Mouse (Mus musculus): ENCODE results near the gene Akr1a1. TPM values are rescaled to one million over a fixed set of nuclear protein-coding genes. Genes with fewer than 3 reads are reported as not detected.
A peak's percentile ranks its signal among the peaks of the same experiment; 100 is the strongest.

Akr1a1 gene
- total RNA-seq, 2 experiments from 2014 or later, result 380 to 465 TPM

DNA sequence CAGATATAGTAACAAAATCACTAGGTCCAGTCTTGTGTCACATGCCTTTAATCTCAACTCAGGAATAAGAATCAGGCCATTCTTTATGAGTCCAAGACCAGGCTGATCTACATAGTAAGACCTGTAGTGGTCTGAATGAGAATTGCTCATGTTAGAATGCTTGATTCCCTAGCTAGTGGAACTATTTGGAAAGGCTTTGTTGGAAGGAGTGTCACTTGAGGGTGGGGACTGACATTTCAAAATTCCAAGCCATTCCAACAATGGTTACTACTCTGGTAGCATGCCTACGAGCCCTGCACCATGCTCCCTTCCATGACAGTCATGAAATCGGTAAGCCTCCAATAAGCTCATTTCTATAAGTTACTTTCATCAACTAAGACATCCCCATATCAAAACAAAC lies 38.9 kb downstream of the Akr1a1 start:
- intact Hi-C loops (cut with DNase I), result no loop called here

DNA sequence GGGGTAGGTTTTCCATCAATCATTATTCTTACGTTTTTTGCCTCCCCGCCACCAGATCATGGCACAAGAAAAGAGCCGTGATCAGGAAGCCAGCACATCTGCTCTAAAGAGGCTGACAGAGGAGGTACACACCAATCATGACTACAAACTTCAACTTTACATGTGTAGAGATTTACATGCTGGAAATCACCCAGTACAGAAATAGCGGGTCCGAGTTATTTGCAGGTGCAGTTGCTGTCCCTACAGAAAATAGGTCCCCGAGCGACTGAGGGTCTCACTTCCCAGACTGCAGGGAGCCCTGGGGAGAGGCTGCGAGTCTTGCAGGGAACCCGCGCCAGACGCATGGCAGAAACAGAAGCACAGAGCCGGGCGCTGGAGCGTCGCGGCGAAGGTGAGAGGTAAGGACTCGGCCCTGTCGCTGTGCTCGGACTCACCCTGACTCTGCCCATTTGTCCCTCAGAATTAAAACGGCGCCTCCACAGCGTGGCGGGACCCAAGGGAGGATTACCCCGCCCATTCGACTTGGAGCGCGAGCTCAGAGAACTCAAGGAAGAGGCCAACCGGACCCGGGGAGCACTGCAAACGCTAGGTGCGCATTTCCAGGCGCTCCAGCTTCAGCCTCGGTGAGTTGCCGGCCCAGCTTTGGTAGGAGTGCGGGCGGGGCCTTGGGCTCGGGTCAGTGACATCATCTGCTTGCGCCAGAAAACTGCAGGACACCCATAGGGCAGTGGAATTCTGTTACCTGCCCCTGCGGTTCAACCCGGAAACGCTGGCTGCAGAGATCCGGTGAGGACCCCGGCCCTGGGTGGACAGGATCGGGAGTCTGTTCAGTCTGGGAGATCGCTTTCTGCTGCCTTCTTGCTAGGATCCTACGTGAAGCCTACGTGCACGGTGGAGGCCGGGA lies 54.2 kb downstream of the Akr1a1 start:
- intact Hi-C loops (cut with DNase I), result loop anchor here (5.0 kb wide), 1 partner anchor 435 kb away; no protein-coding TSS in a partner anchor
- peak; percentile 91 to 92 for DNase-seq (ENCODE audit: low spot score in 2 of 2)

More for the DNA sequence above, 38.9 kb downstream of the Akr1a1 start:
- DNase-seq (ENCODE audit: low spot score in 2 of 2), result no peak

GRCm38 (mm10) chr4:116596379-116596778 lies 55.1 kb downstream of the Akr1a1 start, which contains the start of gene Ccdc17:
Gene Ccdc17, plus strand, starts transcription at chr4:116596654.
- no peak for DNase-seq (ENCODE audit: low spot score in 2 of 2)
- intact Hi-C loops (cut with DNase I), result loop anchor here (5.0 kb wide), 1 partner anchor 434 kb away; no protein-coding TSS in a partner anchor

- DNase-seq (ENCODE audit: low spot score in 2 of 2), result no peak
- intact Hi-C loops (cut with DNase I), result loop anchor here (5.0 kb wide), 1 partner anchor 433 kb away; no protein-coding TSS in a partner anchor
Observed at GRCm38 (mm10) chr4:116595793-116596192, 55.7 kb downstream of the Akr1a1 start.

Other genes with a start within 250 kb of the Akr1a1 start
- 100 to 1,000 TPM; 103 to 114 TPM for gene Mast2, start 187.5 kb downstream of the Akr1a1 start, total RNA-seq (2021)
- 10 to 100 TPM; 18.4 to 21.6 TPM for gene Ipp, start 144.1 kb downstream of the Akr1a1 start, total RNA-seq (2021)
- gene Tmem69, start 95.7 kb downstream of the Akr1a1 start, total RNA-seq (2021), result 10 to 100 TPM in 1 of 2 experiments, 1 to 10 TPM in 1; 8.8 to 10.1 TPM
- 10 to 100 TPM; 35.7 to 43.6 TPM for gene Gpbp1l1, start 94.0 kb downstream of the Akr1a1 start, total RNA-seq (2021)
- 1 to 10 TPM; 5.3 to 6.3 TPM for gene Ccdc17, start 55.0 kb downstream of the Akr1a1 start, total RNA-seq (2021)
- 10 to 100 TPM; 26.9 to 34.8 TPM for gene Nasp, start 23.7 kb downstream of the Akr1a1 start, total RNA-seq (2021)
- 100 to 1,000 TPM; 135 to 160 TPM for gene Prdx1, start 33.9 kb upstream of the Akr1a1 start, total RNA-seq (2021)
- gene Mmachc, start 56.7 kb upstream of the Akr1a1 start, total RNA-seq (2021), result 10 to 100 TPM; 17.5 TPM
- gene Ccdc163, start 56.8 kb upstream of the Akr1a1 start, total RNA-seq (2021), result 1 to 10 TPM; 4.6 to 5.1 TPM
- gene Tesk2, start 69.3 kb upstream of the Akr1a1 start, total RNA-seq (2021), result 1 to 10 TPM; 4.8 to 5.4 TPM
- gene Toe1, start 156.0 kb upstream of the Akr1a1 start, total RNA-seq (2021), result 10 to 100 TPM; 10.7 to 12.1 TPM
- 1 to 10 TPM; 1.6 to 3.0 TPM for gene Mutyh, start 156.0 kb upstream of the Akr1a1 start, total RNA-seq (2021)
- gene Hpdl, start 170.0 kb upstream of the Akr1a1 start, total RNA-seq (2021), result 1 to 10 TPM in 1 of 2 experiments, under 1 TPM in 1; 0.72 to 1.1 TPM
- 10 to 100 TPM in 1 of 2 experiments, 1 to 10 TPM in 1; 8.9 to 10.2 TPM for gene Zswim5, start 225.7 kb upstream of the Akr1a1 start, total RNA-seq (2021)

Measured in left cerebral cortex, postnatal 36 days (tissue).